Mouse (Mus musculus) thymus, adult 2 months (tissue): ENCODE results near the gene Pyroxd1.

ENCODE experiments used
- CTCF ChIP-seq: fragments of 200-500 bp; IDR thresholded peaks from 2 replicates; pipeline ENCODE4 v1.5.1; 2012; ENCODE audit warnings: mild to moderate bottlenecking, control low read depth, low read length, moderate library complexity, borderline replicate concordance; ENCODE audit not compliant: control insufficient read depth, poor library complexity, insufficient read depth; ENCODE audit errors: extremely low read depth
- POLR2A ChIP-seq: fragments of 200-500 bp; IDR thresholded peaks from 2 replicates; pipeline ENCODE4 v1.6.1; 2012; ENCODE audit warnings: mild to moderate bottlenecking, low read length, control low read depth, moderate library complexity; ENCODE audit not compliant: control insufficient read depth, poor library complexity, insufficient read depth; ENCODE audit errors: extremely low read depth

DNA sequence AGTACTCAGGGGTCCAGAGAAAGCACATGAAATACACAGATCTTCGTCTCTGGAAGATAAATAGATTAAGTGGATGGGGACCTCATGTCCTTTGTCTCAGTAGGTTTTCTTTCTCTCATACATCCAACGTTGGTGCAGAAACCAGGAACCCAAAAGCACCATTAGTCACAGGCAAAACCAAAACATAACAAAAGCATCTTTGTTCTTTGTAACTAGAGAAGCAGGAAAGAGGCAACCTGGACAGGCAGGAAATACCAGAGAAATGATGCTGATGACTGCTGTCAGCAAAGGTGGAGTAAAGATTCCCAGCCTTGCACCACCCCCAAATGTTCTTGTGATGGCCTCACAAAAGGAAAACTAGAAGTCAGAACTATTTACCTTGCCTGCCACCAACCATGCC, 5.9 kb upstream of the Pyroxd1 start:
- TF ChIP-seq POLR2A, result no peak
- no peak for TF ChIP-seq CTCF
